8 mouse cellular contexts compared by ENCODE assay signal in the genomic region with DNA sequence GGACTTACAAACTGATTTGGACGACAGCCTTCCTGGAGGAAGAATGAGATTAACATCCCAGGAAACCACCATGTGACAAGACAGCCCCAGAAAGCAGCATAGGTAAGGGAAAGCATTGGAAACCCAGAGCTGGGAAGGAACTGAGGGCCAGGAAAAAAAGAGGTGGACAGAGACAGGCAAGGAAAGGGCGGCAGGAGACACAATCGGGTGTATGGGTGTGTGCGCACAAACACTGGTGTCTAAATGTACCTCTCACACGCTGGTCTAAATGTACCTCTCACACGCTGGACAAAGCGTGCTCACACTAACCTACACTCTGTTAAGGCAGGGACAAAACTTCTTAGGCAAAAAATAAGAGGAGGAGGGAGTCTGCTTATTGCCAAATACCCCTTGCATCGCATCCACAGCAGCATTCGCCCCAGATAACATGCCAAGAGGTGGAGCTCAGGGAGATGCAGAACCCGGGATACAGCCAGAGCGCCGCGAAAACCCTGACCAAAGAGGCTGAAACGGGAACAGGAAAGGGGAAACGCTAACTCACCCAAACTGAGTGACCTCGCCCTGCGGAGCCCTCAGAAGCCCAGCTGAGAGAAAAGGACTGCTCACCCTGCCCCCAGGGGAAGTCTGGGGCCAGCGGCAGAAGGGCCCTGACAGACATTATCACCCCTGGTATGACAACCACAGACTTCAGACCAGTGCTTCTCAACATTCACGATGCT. TPM values are rescaled to one million over a fixed set of nuclear protein-coding genes. Genes with fewer than 3 reads are reported as not detected.
DNase-seq lines count a peak whose midpoint lies in the region; ATAC-seq and TF ChIP-seq lines count a peak whose summit lies in the region.

No protein-coding gene starts in this region.

- peak; percentile 32; the same call in 1 of the 2 replicates for TF ChIP-seq POLR2A in bone marrow, adult 2 months (IDR thresholded peaks at IDR 0.05; ENCODE audit: borderline replicate concordance, control insufficient read depth, low read depth, low read length)
- TF ChIP-seq POLR2A in liver, adult 2 months (IDR thresholded peaks at IDR 0.05; ENCODE audit: extremely low read depth, insufficient read depth, low read length): no peak

- intact Hi-C loops in heart, postnatal 10 days (cut with DNase I): loop anchor here (5.0 kb wide), 1 partner anchor 206 kb away; a partner anchor contains a TSS

- no peaks in the 10 kb centered on the region for H3K9me3 ChIP-seq in heart, embryonic 10.5 days
- H3K9me3 ChIP-seq in heart, embryonic 11.5 days (replicated peaks; ENCODE audit: control insufficient read depth, low read length): no peaks in the 10 kb centered on the region
- H3K9me3 ChIP-seq in neural tube, embryonic 14.5 days (ENCODE audit: control insufficient read depth, low read length): no peaks in the 10 kb centered on the region

- peak overlapping the region; percentile 88; the same call in 1 of the 2 replicates for H3K27ac ChIP-seq in heart, embryonic 10.5 days
- peak overlapping the region; percentile 88 for H3K27ac ChIP-seq in bone marrow, adult 2 months (ENCODE audit: control insufficient read depth, insufficient read depth, low read depth, low read length, poor library complexity)
- peak overlapping the region; percentile 60 for H3K27ac ChIP-seq in heart, embryonic 11.5 days (ENCODE audit: low read depth, low read length)
- peak overlapping the region; percentile 33 for H3K27ac ChIP-seq in liver, adult 2 months (replicated peaks; ENCODE audit: insufficient read depth, low read depth, low read length)
- peak overlapping the region; percentile 62 for H3K27ac ChIP-seq in neural tube, embryonic 14.5 days (ENCODE audit: low read depth, low read length)

- H3K36me3 ChIP-seq in heart, embryonic 10.5 days: peaks cover 50% of the 10 kb centered on the region
- peaks cover 35% of the 10 kb centered on the region for H3K36me3 ChIP-seq in heart, embryonic 11.5 days (ENCODE audit: control insufficient read depth, insufficient read depth, low read length)
- H3K36me3 ChIP-seq in liver, adult 2 months (ENCODE audit: control insufficient read depth, insufficient read depth, low read length): peaks cover 7% of the 10 kb centered on the region
- H3K36me3 ChIP-seq in neural tube, embryonic 14.5 days (ENCODE audit: control insufficient read depth, insufficient read depth, low read length): peaks cover 36% of the 10 kb centered on the region

- ATAC-seq in heart, embryonic 11.5 days (replicated peaks; ENCODE audit: insufficient number of reproducible peaks, low FRiP score, low TSS enrichment): no peak
- no peak for ATAC-seq in neural tube, embryonic 14.5 days (ENCODE audit: low read depth)

- H3K4me1 ChIP-seq in heart, embryonic 10.5 days: peaks cover 49% of the 10 kb centered on the region
- peaks cover 4% of the 10 kb centered on the region; the same call in 1 of the 2 replicates for H3K4me1 ChIP-seq in bone marrow, adult 2 months (ENCODE audit: control insufficient read depth, insufficient read depth, low read length)
- peaks cover 41% of the 10 kb centered on the region for H3K4me1 ChIP-seq in heart, embryonic 11.5 days (ENCODE audit: control insufficient read depth, insufficient read depth, low read length)
- H3K4me1 ChIP-seq in liver, adult 2 months (ENCODE audit: control insufficient read depth, insufficient read depth, low read length): peaks cover 34% of the 10 kb centered on the region
- H3K4me1 ChIP-seq in neural tube, embryonic 14.5 days (ENCODE audit: control insufficient read depth, insufficient read depth, low read length): peaks cover 36% of the 10 kb centered on the region

- H3K9ac ChIP-seq in heart, embryonic 11.5 days (ENCODE audit: low read depth, low read length): peak overlapping the region; percentile 54; the same call in 1 of the 2 replicates
- H3K9ac ChIP-seq in liver, adult 2 months (ENCODE audit: low read depth, low read length): no peak overlapping the region
- no peak overlapping the region for H3K9ac ChIP-seq in neural tube, embryonic 14.5 days (replicated peaks; ENCODE audit: low read depth, low read length)

- peak overlapping the region; percentile 99 for H3K4me3 ChIP-seq in heart, embryonic 10.5 days
- H3K4me3 ChIP-seq in bone marrow, adult 2 months (replicated peaks; ENCODE audit: control insufficient read depth, low read depth, low read length): peak overlapping the region; percentile 72
- peak overlapping the region; percentile 97 for H3K4me3 ChIP-seq in heart, embryonic 11.5 days (ENCODE audit: low read depth, low read length)
- H3K4me3 ChIP-seq in liver, adult 2 months (ENCODE audit: insufficient read depth, low read depth, low read length): no peak overlapping the region; the same call in 1 of the 2 replicates
- H3K4me3 ChIP-seq in neural tube, embryonic 14.5 days (ENCODE audit: low read depth, low read length): peak overlapping the region; percentile 62

- H3K79me2 ChIP-seq in liver, adult 2 months (ENCODE audit: control insufficient read depth, insufficient read depth, low read length): peaks cover 5% of the 10 kb centered on the region; the same call in 1 of the 2 replicates

- peak overlapping the region; percentile 96 for H3K4me2 ChIP-seq in heart, embryonic 11.5 days
- peak overlapping the region; percentile 92 for H3K4me2 ChIP-seq in neural tube, embryonic 14.5 days (ENCODE audit: low read depth, low read length)

- 78% methylated on average over 19 of the region's 19 CpGs for WGBS in heart, embryonic 10.5 days
- 31% methylated on average over 19 of the region's 19 CpGs for WGBS in bone marrow, adult 2 months
- WGBS in heart, embryonic 11.5 days (ENCODE audit: insufficient replicate concordance): 80% methylated on average over 19 of the region's 19 CpGs
- WGBS in liver, adult 2 months: 70% methylated on average over 19 of the region's 19 CpGs
- 85% methylated on average over 19 of the region's 19 CpGs for WGBS in neural tube, embryonic 14.5 days

- H3K27me3 ChIP-seq in heart, embryonic 10.5 days (ENCODE audit: insufficient read depth, poor library complexity, severe bottlenecking): no peaks in the 10 kb centered on the region
- H3K27me3 ChIP-seq in heart, embryonic 11.5 days (ENCODE audit: control insufficient read depth, insufficient read depth, low read length): no peaks in the 10 kb centered on the region
- no peaks in the 10 kb centered on the region for H3K27me3 ChIP-seq in liver, adult 2 months (ENCODE audit: control insufficient read depth, insufficient read depth, low read length)
- H3K27me3 ChIP-seq in neural tube, embryonic 14.5 days (ENCODE audit: control insufficient read depth, insufficient read depth, low read length): no peaks in the 10 kb centered on the region; the same call in 1 of the 2 replicates

- TF ChIP-seq CTCF in bone marrow, adult 2 months (IDR thresholded peaks at IDR 0.05; ENCODE audit: control insufficient read depth, insufficient read depth, low read length): no peak
- TF ChIP-seq CTCF in liver, adult 2 months (IDR thresholded peaks at IDR 0.05; ENCODE audit: low read depth, low read length): no peak

- DNase-seq in heart, embryonic 10.5 days (ENCODE audit: low spot score): no peak
- no peak for DNase-seq in heart, postnatal 10 days
- DNase-seq in liver, adult 2 months (ENCODE audit: extremely low read depth, low read depth, low spot score): no peak
- no peak for DNase-seq in left cerebral cortex, adult 8-10 months (ENCODE audit: low spot score in 2 of 2)
- DNase-seq in adrenal gland, adult 18-20 months (ENCODE audit: low spot score in 2 of 2): no peak

RNA-seq across cellular contexts. Expression of a gene that starts 0.6 kb away (rescaled TPM):
- 860 and 1,046 TPM in 2 replicates for polyA plus RNA-seq in heart, embryonic 10.5 days (2016; fragmentation: Nextera tagmentation; extraction: Ambion mirVana)
- total RNA-seq in heart, postnatal 10 days (2021): 100 to 1,000 TPM; 698 to 700 TPM
- polyA plus RNA-seq in bone marrow, adult 2 months (2011; ENCODE audit: insufficient read depth, insufficient read length, low replicate concordance, missing spikeins): 845 and 916 TPM in 2 replicates
- 764 and 836 TPM in 2 replicates for polyA plus RNA-seq in heart, embryonic 11.5 days (2014; fragmentation: Nextera tagmentation; extraction: Ambion mirVana)
- total RNA-seq in liver, adult 2 months (2014; rRNA removed): 436 and 542 TPM in 2 replicates
- polyA plus RNA-seq in liver, adult 2 months (2012; rRNA removed): 366 and 534 TPM in 2 replicates
- polyA plus RNA-seq in neural tube, embryonic 14.5 days (2014; fragmentation: Nextera tagmentation; extraction: Ambion mirVana): 603 and 609 TPM in 2 replicates
- 100 to 1,000 TPM; 340 to 384 (median 357) TPM for total RNA-seq in left cerebral cortex, adult 8-10 months (2022)
- total RNA-seq in adrenal gland, adult 18-20 months (2021): 100 to 1,000 TPM; 934 to 965 TPM

RNA-seq across cellular contexts. Expression of a gene that starts 1.9 kb away (rescaled TPM):
- polyA plus RNA-seq in heart, embryonic 10.5 days (2016; fragmentation: Nextera tagmentation; extraction: Ambion mirVana): 24.7 and 29.3 TPM in 2 replicates
- total RNA-seq in heart, postnatal 10 days (2021): 10 to 100 TPM; 17.4 to 20.1 TPM
- polyA plus RNA-seq in bone marrow, adult 2 months (2011; ENCODE audit: insufficient read depth, insufficient read length, low replicate concordance, missing spikeins): 12.9 and 24.4 TPM in 2 replicates
- 13.2 and 17.3 TPM in 2 replicates for polyA plus RNA-seq in heart, embryonic 11.5 days (2014; fragmentation: Nextera tagmentation; extraction: Ambion mirVana)
- total RNA-seq in liver, adult 2 months (2014; rRNA removed): 13.4 and 15.2 TPM in 2 replicates
- polyA plus RNA-seq in liver, adult 2 months (2012; rRNA removed): 62.9 and 80.1 TPM in 2 replicates
- 15.6 and 19.1 TPM in 2 replicates for polyA plus RNA-seq in neural tube, embryonic 14.5 days (2014; fragmentation: Nextera tagmentation; extraction: Ambion mirVana)
- 10 to 100 TPM; 24.9 to 27.4 (median 25.3) TPM for total RNA-seq in left cerebral cortex, adult 8-10 months (2022)
- total RNA-seq in adrenal gland, adult 18-20 months (2021): 10 to 100 TPM; 37.7 to 42.0 TPM

RNA-seq across cellular contexts. Expression of a gene that starts 5.1 kb away (rescaled TPM):
- 0.76 and 1.2 TPM in 2 replicates for polyA plus RNA-seq in heart, embryonic 10.5 days (2016; fragmentation: Nextera tagmentation; extraction: Ambion mirVana)
- under 1 TPM; 0.10 to 0.12 TPM for total RNA-seq in heart, postnatal 10 days (2021)
- 1.1 TPM in 1 of 2 replicates, not detected in the other for polyA plus RNA-seq in bone marrow, adult 2 months (2011; ENCODE audit: insufficient read depth, insufficient read length, low replicate concordance, missing spikeins)
- polyA plus RNA-seq in heart, embryonic 11.5 days (2014; fragmentation: Nextera tagmentation; extraction: Ambion mirVana): 0.58 and 0.67 TPM in 2 replicates
- total RNA-seq in liver, adult 2 months (2014; rRNA removed): 0.18 TPM in 1 of 2 replicates, not detected in the other
- 0.05 and 0.10 TPM in 2 replicates for polyA plus RNA-seq in liver, adult 2 months (2012; rRNA removed)
- polyA plus RNA-seq in neural tube, embryonic 14.5 days (2014; fragmentation: Nextera tagmentation; extraction: Ambion mirVana): 0.17 and 0.24 TPM in 2 replicates
- total RNA-seq in left cerebral cortex, adult 8-10 months (2022): under 1 TPM in 1 of 4 experiments, not detected in 3; 0.14 TPM
- total RNA-seq in adrenal gland, adult 18-20 months (2021): under 1 TPM; 0.30 to 0.35 TPM

RNA-seq across cellular contexts. Expression of a gene that starts 9.7 kb away (rescaled TPM):
- not detected in 2 replicates for polyA plus RNA-seq in heart, embryonic 10.5 days (2016; fragmentation: Nextera tagmentation; extraction: Ambion mirVana)
- not detected for total RNA-seq in heart, postnatal 10 days (2021)
- polyA plus RNA-seq in bone marrow, adult 2 months (2011; ENCODE audit: insufficient read depth, insufficient read length, low replicate concordance, missing spikeins): not detected in 2 replicates
- not detected in 2 replicates for polyA plus RNA-seq in heart, embryonic 11.5 days (2014; fragmentation: Nextera tagmentation; extraction: Ambion mirVana)
- total RNA-seq in liver, adult 2 months (2014; rRNA removed): not detected in 2 replicates
- not detected in 2 replicates for polyA plus RNA-seq in liver, adult 2 months (2012; rRNA removed)
- not detected in 2 replicates for polyA plus RNA-seq in neural tube, embryonic 14.5 days (2014; fragmentation: Nextera tagmentation; extraction: Ambion mirVana)
- not detected for total RNA-seq in left cerebral cortex, adult 8-10 months (2022)
- not detected for total RNA-seq in adrenal gland, adult 18-20 months (2021)

RNA-seq across cellular contexts. Expression of a gene that starts 11.0 kb away (rescaled TPM):
- 2.7 and 3.2 TPM in 2 replicates for polyA plus RNA-seq in heart, embryonic 10.5 days (2016; fragmentation: Nextera tagmentation; extraction: Ambion mirVana)
- 10 to 100 TPM; 22.7 to 29.8 TPM for total RNA-seq in heart, postnatal 10 days (2021)
- polyA plus RNA-seq in bone marrow, adult 2 months (2011; ENCODE audit: insufficient read depth, insufficient read length, low replicate concordance, missing spikeins): 8.6 and 19.3 TPM in 2 replicates
- 3.3 and 3.5 TPM in 2 replicates for polyA plus RNA-seq in heart, embryonic 11.5 days (2014; fragmentation: Nextera tagmentation; extraction: Ambion mirVana)
- total RNA-seq in liver, adult 2 months (2014; rRNA removed): 93.0 and 110 TPM in 2 replicates
- polyA plus RNA-seq in liver, adult 2 months (2012; rRNA removed): 8.6 and 17.0 TPM in 2 replicates
- polyA plus RNA-seq in neural tube, embryonic 14.5 days (2014; fragmentation: Nextera tagmentation; extraction: Ambion mirVana): 2.5 and 2.6 TPM in 2 replicates
- total RNA-seq in left cerebral cortex, adult 8-10 months (2022): 100 to 1,000 TPM; 164 to 236 (median 186) TPM
- 10 to 100 TPM; 64.8 to 96.6 TPM for total RNA-seq in adrenal gland, adult 18-20 months (2021)

Comparison
In these comparisons a context has a peak if more than half of its experiments do, and no peak if none do; other contexts are left out.
1. H3K27ac ChIP-seq: peak in every context shown above with its lines; median percentile 88 in heart, embryonic 10.5 days; 88 in bone marrow, adult 2 months; 62 in neural tube, embryonic 14.5 days; 60 in heart, embryonic 11.5 days; 33 in liver, adult 2 months.